Mouse (Mus musculus): ENCODE results near the gene Tmem199. TPM values are rescaled to one million over a fixed set of nuclear protein-coding genes. Genes with fewer than 3 reads are reported as not detected.
A peak's percentile ranks its signal among the peaks of the same experiment; 100 is the strongest.

Gene Tmem199
- polyA plus RNA-seq, 1 experiment from 2014 or later = 93.6 TPM

GRCm38 (mm10) chr11:78499543-78499942, 12.4 kb downstream of the Tmem199 start:
- peaks cover 35% of the 10 kb centered on the region for H3K27me3 ChIP-seq
- peak overlapping the region; percentile 6 for H3K4me2 ChIP-seq
- peak overlapping the region; percentile 19; the same call in 1 of the 2 replicates for H3K27ac ChIP-seq
- no peaks in the 10 kb centered on the region for H3K9me3 ChIP-seq
- 56% methylated on average over 16 of the region's 16 CpGs for WGBS
- peaks cover 31% of the 10 kb centered on the region for H3K4me1 ChIP-seq (replicated peaks)
- H3K9ac ChIP-seq = 0 out of 2 replicates have a peak overlapping the region, but pooled peaks have one; percentile 53
- peak overlapping the region; percentile 18 for H3K4me3 ChIP-seq
- no peaks in the 10 kb centered on the region for H3K36me3 ChIP-seq
- ATAC-seq (ENCODE audit: low FRiP score) = no peak

GRCm38 (mm10) chr11:78499004-78499403, 13.0 kb downstream of the Tmem199 start, which contains the start of gene Vtn:
Gene Vtn (plus strand): TSS chr11:78499091.
- Histone ChIP-seq H3K9ac (peak within 1 kb of the TSS; percentile 72), H3K27ac (peak within 1 kb of the TSS; percentile 96), H3K36me3 (no peaks in the 10 kb centered on the region), H3K4me1 (replicated peaks) (peaks cover 37% of the 10 kb centered on the region), H3K4me3 (peak within 1 kb of the TSS; percentile 73), H3K27me3 (peaks cover 40% of the 10 kb centered on the region), H3K4me2 (peak within 1 kb of the TSS; percentile 71), H3K9me3 (no peaks in the 10 kb centered on the region)
- 50% methylated on average over 7 of the region's 7 CpGs for WGBS
- ATAC-seq (ENCODE audit: low FRiP score) = no peak

DNA sequence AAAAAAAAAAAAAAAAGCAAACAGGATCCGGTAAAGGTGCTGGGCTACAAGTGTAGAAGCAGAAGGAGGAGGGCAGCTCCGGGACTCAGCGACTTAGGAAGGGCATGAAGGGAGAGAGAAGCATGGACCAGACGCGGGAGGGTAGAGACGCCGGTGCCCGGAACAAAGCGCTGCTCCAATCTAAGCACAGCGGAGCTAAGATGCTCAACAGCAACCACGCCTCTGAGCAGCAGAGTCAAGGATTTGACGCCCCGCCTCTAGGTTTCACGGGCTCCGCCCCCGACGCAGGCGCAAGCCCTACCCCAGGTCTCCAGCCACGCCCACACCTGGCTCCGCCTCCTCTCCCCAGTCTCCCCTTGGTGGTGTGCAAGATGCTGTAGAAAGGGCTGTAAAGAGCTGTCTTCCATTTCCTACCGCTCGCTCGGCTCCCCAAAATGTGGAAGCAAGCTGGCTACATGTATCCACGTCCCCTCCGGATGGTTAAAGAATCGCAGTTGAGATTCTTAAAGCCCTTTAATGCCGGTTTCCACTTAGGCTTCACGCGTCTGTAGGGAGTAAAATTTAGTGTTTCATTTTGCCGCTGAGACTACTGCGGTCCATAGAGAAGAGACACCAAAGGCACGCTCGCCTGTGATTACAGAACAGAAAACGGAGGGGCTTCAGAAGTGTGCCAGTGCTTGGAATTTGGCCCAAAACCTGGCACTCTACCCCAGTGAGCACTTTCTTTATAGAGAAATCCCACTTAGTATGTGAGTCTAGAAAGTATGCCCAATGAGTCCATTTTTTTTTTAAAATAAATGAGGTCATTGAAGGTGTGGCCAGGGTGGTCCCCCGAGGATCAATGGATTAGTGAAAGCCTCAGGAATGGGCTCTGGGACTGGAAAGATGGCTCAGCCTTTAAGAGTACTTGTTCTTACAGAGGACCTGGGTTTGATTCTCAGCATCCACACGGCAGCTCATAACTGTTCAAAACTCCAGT, 14.1 kb downstream of the Tmem199 start, which contains the start of gene Sarm1:
Gene Sarm1 (minus strand): TSS at position 211 of the 979 bp plus-strand sequence.
- peak; percentile 97 for ATAC-seq (ENCODE audit: low FRiP score)
- Histone ChIP-seq H3K4me3 (peak within 1 kb of the TSS; percentile 73), H3K9me3 (no peaks in the 10 kb centered on the region), H3K9ac (peak within 1 kb of the TSS; percentile 94), H3K36me3 (no peaks in the 10 kb centered on the region), H3K27ac (peak within 1 kb of the TSS; percentile 96), H3K4me1 (replicated peaks) (peaks cover 37% of the 10 kb centered on the region), H3K27me3 (peaks cover 41% of the 10 kb centered on the region), H3K4me2 (peak within 1 kb of the TSS; percentile 71)
- 4% methylated on average over 35 of the region's 36 CpGs for WGBS

DNA sequence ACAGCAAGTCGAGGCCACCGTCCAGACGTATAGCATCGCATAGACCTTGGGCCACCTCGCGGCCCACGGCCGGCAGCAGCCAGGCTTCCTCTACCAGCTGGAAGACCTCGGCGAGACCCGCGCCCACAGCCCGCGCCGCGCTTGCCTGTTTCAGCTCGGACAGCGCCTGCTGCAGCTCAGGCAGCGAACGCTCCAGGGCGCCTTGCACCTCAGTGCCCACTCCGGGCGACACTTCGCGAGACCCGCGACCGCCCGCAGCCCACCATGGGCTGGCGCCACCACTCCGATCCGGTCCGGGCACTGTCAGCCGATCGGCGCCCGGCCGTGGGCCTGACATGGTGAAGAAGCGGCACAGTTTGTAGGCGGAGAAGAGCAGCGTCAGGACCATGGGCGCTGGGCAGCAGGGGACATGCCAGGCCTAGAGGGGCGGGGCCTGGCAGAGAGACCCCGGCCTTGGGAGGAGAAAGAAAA, 14.9 kb downstream of the Tmem199 start:
- WGBS = under 1% methylated on average over 44 of the region's 44 CpGs
- H3K9ac ChIP-seq = peak overlapping the region; percentile 94
- peak overlapping the region; percentile 96 for H3K27ac ChIP-seq
- H3K4me2 ChIP-seq = peak overlapping the region; percentile 71
- H3K4me1 ChIP-seq (replicated peaks) = peaks cover 37% of the 10 kb centered on the region
- peaks cover 47% of the 10 kb centered on the region for H3K27me3 ChIP-seq
- no peaks in the 10 kb centered on the region for H3K9me3 ChIP-seq
- no peaks in the 10 kb centered on the region for H3K36me3 ChIP-seq
- H3K4me3 ChIP-seq = peak overlapping the region; percentile 73
- peak; percentile 86 for ATAC-seq (ENCODE audit: low FRiP score)

DNA sequence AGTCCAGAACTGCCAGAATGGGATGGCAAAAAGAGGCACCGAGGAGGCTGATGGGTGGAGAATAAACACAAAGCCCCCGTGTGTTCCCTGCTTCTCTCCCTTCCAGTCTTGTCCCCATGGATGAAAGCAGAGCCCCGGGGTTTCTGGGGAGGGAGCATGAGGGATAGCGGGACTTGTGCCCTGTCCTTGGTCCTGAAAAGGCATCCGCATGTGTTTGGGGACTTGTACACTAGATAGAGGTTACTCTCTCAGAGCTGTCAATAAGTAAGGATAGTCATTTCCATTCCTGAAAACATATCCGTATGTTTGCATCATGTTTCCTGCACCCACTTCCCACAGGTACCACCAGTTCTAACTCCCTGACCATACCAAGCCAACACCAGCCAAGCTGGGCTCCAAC, 16.1 kb downstream of the Tmem199 start:
- Histone ChIP-seq H3K4me2 (peak overlapping the region; percentile 71), H3K9me3 (no peaks in the 10 kb centered on the region), H3K27me3 (peaks cover 48% of the 10 kb centered on the region), H3K4me3 (peak overlapping the region; percentile 73), H3K36me3 (no peaks in the 10 kb centered on the region), H3K4me1 (replicated peaks) (peaks cover 41% of the 10 kb centered on the region), H3K27ac (no peak overlapping the region), H3K9ac (peak overlapping the region; percentile 94)
- 9% methylated on average over 6 of the region's 6 CpGs for WGBS
- no peak for ATAC-seq (ENCODE audit: low FRiP score)

DNA sequence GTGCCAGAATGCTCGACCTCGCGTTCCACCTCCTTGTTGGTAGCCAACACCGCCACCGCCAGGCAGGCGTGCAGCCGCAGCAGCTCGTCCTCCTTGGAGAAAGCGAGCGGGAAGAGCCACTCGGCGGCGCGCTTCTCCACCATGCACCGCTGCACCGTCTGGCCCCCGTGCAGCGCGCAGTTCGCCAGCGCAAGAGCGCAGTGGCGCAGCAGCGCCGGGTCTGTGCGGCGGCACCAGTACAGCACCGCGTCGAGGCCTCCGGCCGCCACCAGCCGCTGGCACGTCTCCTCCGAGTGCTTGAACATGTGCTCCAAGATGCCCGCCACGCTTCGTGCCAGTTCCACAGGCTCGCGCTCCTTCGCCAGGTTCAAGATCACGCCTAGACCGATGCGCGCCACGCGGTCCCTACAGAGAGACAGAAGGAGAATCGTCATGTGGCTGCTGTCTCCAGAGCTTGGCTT, 21.2 kb downstream of the Tmem199 start:
- peak overlapping the region; percentile 32 for H3K4me3 ChIP-seq
- peak overlapping the region; percentile 62 for H3K9ac ChIP-seq
- peaks cover 32% of the 10 kb centered on the region for H3K4me1 ChIP-seq (replicated peaks)
- peaks cover 27% of the 10 kb centered on the region for H3K36me3 ChIP-seq
- peak overlapping the region; percentile 54 for H3K4me2 ChIP-seq
- ATAC-seq (ENCODE audit: low FRiP score) = peak; percentile 81
- WGBS = 10% methylated on average over 47 of the region's 48 CpGs
- H3K9me3 ChIP-seq = no peaks in the 10 kb centered on the region
- H3K27ac ChIP-seq = peak overlapping the region; percentile 50
- peaks cover 69% of the 10 kb centered on the region for H3K27me3 ChIP-seq

DNA sequence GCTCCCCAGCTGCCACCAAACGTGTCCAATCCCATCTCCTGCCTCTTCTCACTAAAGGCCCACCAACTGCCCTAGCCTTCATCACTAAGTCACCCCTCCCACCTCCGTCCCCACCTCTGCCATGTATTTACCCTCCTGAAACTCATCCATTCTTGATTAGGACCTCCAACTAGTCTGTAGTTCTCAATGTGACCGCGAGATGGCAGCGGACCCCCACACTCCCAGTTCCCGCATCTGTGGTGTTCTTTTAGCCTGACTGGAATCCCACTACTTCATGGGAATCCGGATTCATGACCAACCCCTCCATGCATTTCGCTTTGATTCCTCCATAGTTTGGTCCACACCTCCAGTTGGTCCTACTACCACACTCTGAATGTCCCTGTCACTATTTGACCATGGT, 23.8 kb downstream of the Tmem199 start:
- WGBS = 6% methylated on average over 8 of the region's 8 CpGs
- Histone ChIP-seq H3K27me3 (peaks cover 55% of the 10 kb centered on the region), H3K4me2 (no peak overlapping the region), H3K4me1 (replicated peaks) (peaks cover 13% of the 10 kb centered on the region), H3K27ac (no peak overlapping the region), H3K9me3 (no peaks in the 10 kb centered on the region), H3K9ac (no peak overlapping the region), H3K4me3 (no peak overlapping the region), H3K36me3 (peaks cover 52% of the 10 kb centered on the region)
- ATAC-seq (ENCODE audit: low FRiP score) = no peak

DNA sequence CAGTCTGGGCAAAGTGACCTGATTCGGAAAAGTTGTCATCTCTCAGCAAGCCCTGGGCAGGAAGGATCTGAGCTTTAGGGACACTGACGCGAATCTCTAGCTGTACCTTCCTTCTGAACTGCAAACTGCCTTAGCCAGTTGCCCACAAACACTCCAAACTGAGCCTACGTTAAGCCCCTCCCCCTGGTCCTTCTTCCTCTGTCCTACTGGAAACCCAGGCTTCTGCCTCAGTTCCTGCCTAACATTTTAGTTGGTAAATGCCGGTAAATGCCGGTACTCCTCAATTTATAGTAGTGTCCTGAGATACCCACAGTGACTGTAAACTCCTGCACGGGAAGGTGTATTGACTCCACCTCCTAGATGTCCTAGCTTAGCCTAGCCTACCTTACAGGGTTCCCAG, 28.3 kb downstream of the Tmem199 start:
- no peaks in the 10 kb centered on the region for H3K9me3 ChIP-seq
- no peak overlapping the region for H3K9ac ChIP-seq
- peaks cover 19% of the 10 kb centered on the region for H3K27me3 ChIP-seq
- H3K36me3 ChIP-seq = peaks cover 92% of the 10 kb centered on the region
- H3K27ac ChIP-seq = no peak overlapping the region
- H3K4me2 ChIP-seq = no peak overlapping the region
- H3K4me1 ChIP-seq (replicated peaks) = no peaks in the 10 kb centered on the region
- ATAC-seq (ENCODE audit: low FRiP score) = no peak
- no peak overlapping the region for H3K4me3 ChIP-seq
- 64% methylated on average over 7 of the region's 7 CpGs for whole genome bisulfite sequencing

DNA sequence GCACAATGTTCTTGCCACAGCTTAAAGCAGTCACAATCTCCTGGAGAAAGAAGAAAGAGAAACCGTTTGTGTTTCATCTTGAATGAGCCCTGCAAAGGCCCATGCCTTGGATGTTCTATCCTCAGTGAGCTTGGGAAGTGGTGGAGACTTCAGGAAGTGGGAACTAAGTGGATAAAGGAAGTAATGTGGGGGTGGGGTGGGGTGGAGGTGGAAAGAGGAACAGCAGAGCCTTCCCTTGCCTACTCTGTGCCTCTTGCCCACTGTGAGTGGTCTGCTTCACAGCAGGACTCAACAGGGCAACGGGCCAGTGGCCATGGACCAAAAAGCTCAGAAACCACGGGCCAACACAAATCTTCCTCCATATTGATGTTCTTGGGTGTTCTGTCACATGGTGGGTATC, 36.7 kb downstream of the Tmem199 start:
- no peak for ATAC-seq (ENCODE audit: low FRiP score)
- no peak overlapping the region for H3K27ac ChIP-seq
- no peaks in the 10 kb centered on the region for H3K27me3 ChIP-seq
- 78% methylated on average over 3 of the region's 3 CpGs for WGBS
- no peak overlapping the region for H3K9ac ChIP-seq
- no peaks in the 10 kb centered on the region for H3K9me3 ChIP-seq
- peaks cover 68% of the 10 kb centered on the region for H3K36me3 ChIP-seq
- H3K4me3 ChIP-seq = no peak overlapping the region
- no peak overlapping the region for H3K4me2 ChIP-seq
- H3K4me1 ChIP-seq (replicated peaks) = no peaks in the 10 kb centered on the region

- Histone ChIP-seq H3K4me1 (replicated peaks) (peaks cover 4% of the 10 kb centered on the region), H3K27me3 (no peaks in the 10 kb centered on the region), H3K27ac (no peak overlapping the region), H3K9me3 (no peaks in the 10 kb centered on the region), H3K36me3 (peaks cover 51% of the 10 kb centered on the region), H3K4me2 (no peak overlapping the region), H3K9ac (no peak overlapping the region), H3K4me3 (no peak overlapping the region)
- 89% methylated on average over 10 of the region's 10 CpGs for WGBS
- ATAC-seq (ENCODE audit: low FRiP score) = no peak
Observed at GRCm38 (mm10) chr11:78471326-78472103, 40.5 kb downstream of the Tmem199 start.

GRCm38 (mm10) chr11:78467932-78468331, 44.0 kb downstream of the Tmem199 start:
- 69% methylated on average over 3 of the region's 3 CpGs for WGBS

GRCm38 (mm10) chr11:78467515-78467914, 44.5 kb downstream of the Tmem199 start:
- Histone ChIP-seq H3K36me3 (peaks cover 22% of the 10 kb centered on the region), H3K27ac (no peak overlapping the region), H3K9me3 (no peaks in the 10 kb centered on the region), H3K4me2 (no peak overlapping the region), H3K27me3 (no peaks in the 10 kb centered on the region), H3K9ac (no peak overlapping the region), H3K4me3 (no peak overlapping the region), H3K4me1 (replicated peaks) (peaks cover 16% of the 10 kb centered on the region)
- 91% methylated on average over 7 of the region's 7 CpGs for WGBS
- ATAC-seq (ENCODE audit: low FRiP score) = no peak

More at GRCm38 (mm10) chr11:78467932-78468331, 44.0 kb downstream of the Tmem199 start:
- Histone ChIP-seq H3K27me3 (no peaks in the 10 kb centered on the region), H3K4me2 (no peak overlapping the region), H3K27ac (no peak overlapping the region), H3K4me3 (no peak overlapping the region), H3K36me3 (peaks cover 26% of the 10 kb centered on the region), H3K9me3 (no peaks in the 10 kb centered on the region), H3K4me1 (replicated peaks) (peaks cover 16% of the 10 kb centered on the region), H3K9ac (no peak overlapping the region)
- no peak for ATAC-seq (ENCODE audit: low FRiP score)
